Mouse (Mus musculus) thymus, postnatal 10 days (tissue): ENCODE results near the gene Thumpd3.

Experiments
- DNase-seq, 2 experiments: peaks; one replicate each; pipeline ENCODE4 v3.0.0; 2021; ENCODE audit warnings: low spot score in 2 of 2

The Thumpd3 gene

DNA sequence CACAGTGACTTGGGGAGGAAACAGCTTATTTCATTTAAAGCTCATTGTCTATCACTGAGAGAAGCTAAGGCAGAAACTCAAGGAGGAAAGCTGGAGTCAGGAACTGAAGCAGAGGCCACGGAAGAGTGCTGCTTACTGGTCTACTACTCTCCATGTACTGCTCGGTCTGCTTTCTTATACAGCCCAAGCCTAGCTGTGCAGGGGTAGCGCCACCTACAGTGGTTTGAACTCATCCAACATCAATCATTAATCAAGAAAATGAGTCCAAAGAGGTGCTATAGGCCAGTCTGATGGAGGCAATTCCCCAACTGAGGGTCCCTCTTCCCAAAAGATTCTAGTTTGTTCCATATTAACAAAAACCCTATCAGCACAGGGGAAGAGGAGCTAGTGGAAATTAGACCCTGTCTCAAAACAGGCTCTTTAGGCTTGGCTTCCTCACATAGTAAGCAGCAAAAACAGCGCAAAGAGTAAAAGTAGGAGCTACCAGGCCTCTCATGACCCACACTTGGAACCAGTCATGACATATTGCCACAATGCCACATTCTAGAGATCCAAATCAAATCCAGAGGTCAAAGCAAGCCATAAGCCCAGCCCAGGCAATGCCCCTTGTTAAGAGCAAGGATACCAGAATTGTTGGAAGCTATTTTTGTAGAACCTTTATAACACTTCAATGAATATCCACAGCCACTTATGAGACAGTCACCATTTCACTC lies 9.4 kb upstream of the Thumpd3 start:
- no peak for DNase-seq

GRCm38 (mm10) chr6:113037946-113038734 lies 7.9 kb upstream of the Thumpd3 start:
- peak; percentile 16 to 65 for DNase-seq

DNA sequence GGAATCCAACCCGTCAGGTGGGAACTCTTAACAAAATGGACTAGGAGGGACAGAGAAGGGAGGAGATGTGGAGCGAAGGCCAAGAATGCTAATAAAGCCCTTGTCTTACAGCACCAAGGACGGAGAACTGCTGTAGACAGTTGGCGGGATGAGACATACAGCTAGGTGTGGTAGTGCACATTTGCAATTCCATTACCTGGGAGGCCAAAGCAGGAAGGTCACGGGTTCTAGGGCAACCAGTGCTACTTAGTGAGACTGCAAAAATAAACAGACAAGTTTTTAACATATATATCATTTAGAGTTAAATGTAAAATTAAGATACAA lies 7.3 kb upstream of the Thumpd3 start:
- no peak for DNase-seq

DNA sequence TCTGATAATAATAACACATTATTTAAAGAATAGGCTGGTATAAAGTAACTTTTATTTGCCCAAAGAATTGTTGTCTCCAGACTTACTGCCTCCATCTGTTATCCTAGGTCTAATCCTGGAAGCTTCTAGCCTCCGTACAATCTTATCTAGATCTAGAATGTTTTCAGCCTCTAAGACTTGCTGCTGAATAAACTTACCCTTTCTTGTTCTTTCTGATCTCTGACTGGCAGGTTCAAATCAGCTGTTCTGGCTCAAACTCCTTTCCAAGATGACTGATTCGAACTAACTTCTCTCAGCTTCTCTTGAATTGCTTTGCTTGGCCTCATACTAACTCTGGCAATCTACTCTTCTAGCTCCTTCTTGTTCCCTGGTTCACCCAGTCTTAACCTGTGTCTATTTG lies 5.7 kb upstream of the Thumpd3 start:
- DNase-seq: no peak

GRCm38 (mm10) chr6:113041215-113041990 lies 4.6 kb upstream of the Thumpd3 start:
- DNase-seq: no peak

DNA sequence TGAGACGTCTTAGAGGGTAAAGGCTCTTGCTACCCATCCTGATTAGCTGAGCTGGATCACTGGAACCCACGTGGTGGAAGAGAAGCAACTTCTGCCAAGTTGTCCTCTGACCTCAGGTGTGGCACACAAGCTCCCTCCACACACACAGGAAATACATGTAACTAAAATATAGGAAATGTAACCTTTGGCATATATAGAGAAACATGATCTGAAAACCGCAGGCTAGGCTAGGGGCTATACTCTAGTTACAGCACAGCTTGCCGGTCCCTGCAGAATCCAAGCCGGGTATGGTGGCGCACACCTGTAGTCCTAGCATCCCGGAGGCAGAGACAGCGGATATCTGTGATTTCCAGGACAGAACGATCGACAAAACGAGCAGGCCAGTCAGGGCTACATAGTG lies 450 bp upstream of the Thumpd3 start:
- no peak for DNase-seq

DNA sequence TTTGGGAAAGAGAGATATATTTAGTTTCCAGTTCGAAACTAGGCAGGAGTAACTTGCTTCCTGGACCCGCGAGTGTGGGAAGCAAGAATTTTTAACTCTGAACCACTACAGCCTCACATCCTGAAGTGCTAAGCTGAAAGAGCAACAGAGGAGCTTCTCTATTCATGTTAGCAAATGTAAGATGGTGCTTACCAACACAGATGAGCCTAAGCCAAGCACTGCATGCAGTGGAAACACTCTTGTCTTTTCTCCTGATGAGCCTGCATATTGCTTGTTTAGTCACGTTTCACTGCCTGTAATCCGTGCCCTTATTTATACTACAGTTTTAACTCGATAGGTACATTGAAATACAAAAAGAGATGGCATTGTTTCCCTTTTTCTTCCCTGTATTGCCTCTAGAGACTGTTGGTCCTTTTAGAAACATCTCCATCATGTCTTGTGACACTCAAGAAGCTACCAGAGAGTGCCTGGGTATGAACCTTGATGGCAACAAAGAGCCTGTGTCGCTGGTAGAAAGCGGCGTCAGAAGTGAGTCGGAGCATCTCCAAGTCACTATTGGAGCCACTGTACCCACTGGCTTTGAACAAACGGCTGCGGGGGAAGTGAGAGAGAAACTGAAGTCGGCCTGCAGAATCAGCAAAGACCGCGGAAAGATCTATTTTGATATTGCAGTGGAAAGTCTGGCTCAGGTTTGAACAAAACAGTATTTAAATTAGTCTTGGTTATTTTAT lies 1.2 kb downstream of the Thumpd3 start:
- no peak for DNase-seq

DNA sequence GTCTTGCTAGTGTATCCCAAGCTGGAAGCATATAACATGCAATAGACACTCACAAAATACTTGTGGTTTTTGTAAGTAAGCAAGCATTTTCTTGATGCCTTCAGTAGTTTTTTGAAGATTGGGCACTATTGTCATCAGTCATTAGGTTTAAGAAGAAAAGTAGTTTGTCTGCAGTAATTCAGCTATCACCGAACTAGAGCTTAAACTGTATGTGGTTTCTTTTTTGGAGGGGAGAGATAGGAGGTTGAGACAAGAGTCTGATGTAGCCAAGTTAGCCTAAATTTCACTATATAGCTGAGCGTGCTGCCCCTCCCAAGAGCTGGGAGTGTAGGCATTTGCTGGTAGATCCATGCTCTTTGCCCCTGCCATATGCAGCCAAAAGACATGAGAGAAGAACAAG lies 2.3 kb downstream of the Thumpd3 start:
- DNase-seq: no peak

DNA sequence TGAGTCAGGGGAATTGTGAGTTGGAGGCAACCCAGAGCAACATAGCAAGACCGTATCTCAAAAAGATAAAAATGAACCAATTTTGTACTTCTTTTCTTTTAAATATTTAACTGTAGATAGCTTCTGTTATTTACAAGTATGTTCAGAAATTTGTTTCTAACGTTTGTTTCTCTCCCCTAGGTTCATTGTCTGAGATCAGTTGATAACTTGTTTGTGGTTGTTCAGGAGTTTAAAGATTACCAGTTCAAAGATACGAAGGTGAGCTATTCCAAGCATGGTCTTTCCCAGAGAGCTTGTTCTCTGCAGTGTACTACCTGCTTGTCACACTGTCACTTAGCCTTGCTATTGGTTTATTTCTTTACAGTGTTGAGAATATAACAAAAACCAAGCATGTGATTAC lies 3.1 kb downstream of the Thumpd3 start:
- DNase-seq: no peak

GRCm38 (mm10) chr6:113052972-113053371 lies 6.9 kb downstream of the Thumpd3 start:
- no peak for DNase-seq

DNA sequence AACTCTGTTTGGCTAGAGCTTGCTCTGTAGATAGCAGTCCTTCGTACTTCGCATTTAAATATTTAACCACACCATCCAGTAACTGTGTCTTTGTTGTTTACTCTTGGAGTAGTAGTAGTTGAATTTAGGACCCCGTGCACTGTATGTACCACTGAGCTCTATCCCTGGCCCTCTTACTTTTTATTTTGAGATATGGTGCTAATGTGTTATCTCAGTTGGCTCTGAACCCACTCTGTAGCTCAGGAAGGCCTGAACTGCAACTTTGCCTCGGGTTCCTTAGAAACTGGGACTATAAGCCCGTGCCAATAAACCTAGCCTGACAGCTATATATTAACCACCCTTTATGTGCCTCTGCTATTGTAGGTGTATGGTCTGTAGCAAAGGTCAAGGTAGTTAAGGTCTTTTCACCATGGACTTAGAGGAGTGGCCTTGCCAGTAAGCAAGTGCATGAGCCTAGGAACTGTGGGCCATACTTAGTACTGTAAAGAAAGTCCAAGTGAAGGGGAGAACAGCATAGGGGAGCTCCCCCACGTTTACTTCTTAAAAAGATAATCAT lies 8.6 kb downstream of the Thumpd3 start:
- DNase-seq: no peak

- no peak for DNase-seq
Measured at GRCm38 (mm10) chr6:113060892-113061563, 15.0 kb downstream of the Thumpd3 start.

DNA sequence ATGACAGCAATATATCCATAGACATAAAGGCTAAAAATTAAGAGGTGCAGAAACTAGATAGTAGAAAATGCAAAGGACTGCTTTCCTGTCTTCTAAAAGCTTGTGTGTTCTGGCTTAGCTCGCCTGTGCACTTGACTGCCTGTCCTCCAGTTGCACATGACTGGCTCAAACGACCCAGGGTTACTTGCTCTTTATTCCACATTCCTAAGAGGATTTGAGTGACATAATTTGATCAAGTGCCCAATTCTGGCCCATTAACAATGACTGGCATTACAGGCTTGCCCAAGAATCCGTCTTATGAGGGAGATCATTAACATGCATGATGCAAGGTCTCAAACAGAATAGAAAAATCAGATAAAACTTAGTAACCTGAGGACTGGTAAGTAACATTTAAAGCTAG lies 16.2 kb downstream of the Thumpd3 start:
- DNase-seq: no peak

DNA sequence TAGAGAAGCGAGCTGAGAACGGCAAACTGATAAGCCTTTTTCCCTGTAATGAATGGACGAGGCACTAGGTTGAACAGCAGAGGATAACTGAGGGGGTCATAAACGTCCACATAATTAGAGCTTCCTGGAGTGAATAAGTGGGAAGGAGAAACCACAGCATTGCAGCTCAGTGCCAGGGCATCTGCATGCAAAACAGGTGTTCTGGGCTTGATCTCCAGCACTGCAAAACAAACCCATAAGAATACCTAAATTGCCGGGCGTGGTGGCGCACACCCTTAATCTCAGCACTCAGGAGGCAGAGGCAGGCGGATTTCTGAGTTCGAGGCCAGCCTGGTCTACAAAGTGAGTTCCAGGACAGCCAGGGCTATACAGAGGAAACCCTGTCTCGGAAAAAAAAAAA lies 17.3 kb downstream of the Thumpd3 start:
- DNase-seq: no peak

DNA sequence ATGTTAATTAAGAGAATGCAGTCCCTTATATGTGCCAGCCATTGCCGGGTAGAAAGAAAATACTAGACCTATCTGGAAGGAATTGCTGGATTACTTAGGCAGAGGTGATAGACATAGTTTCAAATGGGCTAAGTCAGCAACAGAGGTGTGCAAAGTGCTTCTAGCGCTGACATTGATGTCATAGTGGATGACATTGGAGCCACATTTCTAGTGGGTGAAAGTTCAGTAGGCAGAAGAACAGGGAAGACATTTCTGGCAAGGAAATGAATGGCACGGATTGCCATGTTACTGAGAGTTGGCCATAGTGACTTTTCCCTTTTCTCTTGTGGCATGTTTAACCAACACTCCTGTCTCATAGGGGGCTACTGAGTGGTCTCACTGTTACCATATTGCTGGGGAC lies 19.2 kb downstream of the Thumpd3 start:
- no peak for DNase-seq

GRCm38 (mm10) chr6:113069154-113069553 lies 23.1 kb downstream of the Thumpd3 start:
- no peak for DNase-seq

DNA sequence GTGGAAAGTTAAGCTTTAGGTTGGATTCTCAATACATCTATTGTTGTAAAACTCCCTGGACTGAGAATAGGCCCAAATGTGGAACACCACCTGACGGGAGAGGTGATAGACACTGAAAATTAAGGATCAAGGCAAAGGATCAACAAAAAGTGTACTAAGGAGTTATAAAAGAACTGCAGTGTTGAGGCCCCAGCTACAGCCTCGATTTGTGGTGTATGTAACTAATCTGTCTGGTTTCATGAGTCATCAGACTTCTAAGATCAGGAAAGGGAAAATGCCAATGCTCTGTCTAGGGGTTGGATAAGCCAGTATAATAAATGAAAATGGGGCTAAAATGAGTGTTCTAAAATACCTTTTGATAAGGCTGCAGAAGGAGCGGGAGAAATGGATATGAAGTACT lies 29.2 kb downstream of the Thumpd3 start:
- DNase-seq: no peak

- DNase-seq: peak; percentile 83 to 87
Measured at GRCm38 (mm10) chr6:113076012-113076685, 30.1 kb downstream of the Thumpd3 start.

- peak; percentile 98 to 99 for DNase-seq
Measured at GRCm38 (mm10) chr6:113076686-113077516, 30.9 kb downstream of the Thumpd3 start, which contains the start of gene Setd5. TSS of gene Setd5 (plus strand) at chr6:113077365.
